Mouse (Mus musculus) cerebellum, postnatal 4 days (tissue): ENCODE results near the gene Galnt10.

Experiments
- DNase-seq, 2 experiments: peaks; one replicate each; pipeline ENCODE4 v3.0.0; 2022; ENCODE audit warnings: low spot score in 2 of 2, mixed read lengths in 1 of 2

The Galnt10 gene

GRCm38 (mm10) chr11:57688179-57688929 is 43.1 kb downstream of the Galnt10 start:
- no peak for DNase-seq

GRCm38 (mm10) chr11:57689811-57690210 is 44.6 kb downstream of the Galnt10 start:
- DNase-seq: no peak

- DNase-seq: no peak
Observed at GRCm38 (mm10) chr11:57690836-57691235, 45.6 kb downstream of the Galnt10 start.

- no peak for DNase-seq
Observed at GRCm38 (mm10) chr11:57691939-57692338, 46.7 kb downstream of the Galnt10 start.

- no peak for DNase-seq
Observed at GRCm38 (mm10) chr11:57692726-57693125, 47.5 kb downstream of the Galnt10 start.

GRCm38 (mm10) chr11:57694486-57694885 is 49.2 kb downstream of the Galnt10 start:
- no peak for DNase-seq

- peak in 1 of 2 experiments; percentile 17 for DNase-seq
Observed at GRCm38 (mm10) chr11:57696207-57696676, 51.0 kb downstream of the Galnt10 start.

GRCm38 (mm10) chr11:57696807-57697251 is 51.6 kb downstream of the Galnt10 start:
- peak in 1 of 2 experiments; percentile 16 for DNase-seq

- DNase-seq: no peak
Observed at GRCm38 (mm10) chr11:57700114-57700513, 54.9 kb downstream of the Galnt10 start.

GRCm38 (mm10) chr11:57701193-57701925 is 56.1 kb downstream of the Galnt10 start:
- DNase-seq: no peak

- DNase-seq: no peak
Observed at GRCm38 (mm10) chr11:57701956-57702355, 56.7 kb downstream of the Galnt10 start.

GRCm38 (mm10) chr11:57706620-57707019 is 61.4 kb downstream of the Galnt10 start:
- no peak for DNase-seq

- no peak for DNase-seq
Observed at GRCm38 (mm10) chr11:57707114-57707798, 62.0 kb downstream of the Galnt10 start.

- no peak for DNase-seq
Observed at GRCm38 (mm10) chr11:57708174-57709154, 63.2 kb downstream of the Galnt10 start.

- DNase-seq: no peak
Observed at GRCm38 (mm10) chr11:57713960-57714359, 68.7 kb downstream of the Galnt10 start.

- DNase-seq: no peak
Observed at GRCm38 (mm10) chr11:57716721-57717120, 71.5 kb downstream of the Galnt10 start.

GRCm38 (mm10) chr11:57717432-57717831 is 72.2 kb downstream of the Galnt10 start:
- no peak for DNase-seq

- DNase-seq: no peak
Observed at GRCm38 (mm10) chr11:57718081-57718480, 72.8 kb downstream of the Galnt10 start.

GRCm38 (mm10) chr11:57719631-57720030 is 74.4 kb downstream of the Galnt10 start:
- DNase-seq: no peak

GRCm38 (mm10) chr11:57720076-57720475 is 74.8 kb downstream of the Galnt10 start:
- DNase-seq: no peak
